Mouse (Mus musculus): ENCODE measurements around the gene A930002H24Rik. TPM values are rescaled to one million over a fixed set of nuclear protein-coding genes. Genes with fewer than 3 reads are reported as not detected.

Gene A930002H24Rik
- 1 to 10 TPM in 1 of 2 experiments, under 1 TPM in 1; 0.13 to 3.4 TPM for polyA plus RNA-seq (2012; fragmentation: generic; extraction: Trizol)

DNA sequence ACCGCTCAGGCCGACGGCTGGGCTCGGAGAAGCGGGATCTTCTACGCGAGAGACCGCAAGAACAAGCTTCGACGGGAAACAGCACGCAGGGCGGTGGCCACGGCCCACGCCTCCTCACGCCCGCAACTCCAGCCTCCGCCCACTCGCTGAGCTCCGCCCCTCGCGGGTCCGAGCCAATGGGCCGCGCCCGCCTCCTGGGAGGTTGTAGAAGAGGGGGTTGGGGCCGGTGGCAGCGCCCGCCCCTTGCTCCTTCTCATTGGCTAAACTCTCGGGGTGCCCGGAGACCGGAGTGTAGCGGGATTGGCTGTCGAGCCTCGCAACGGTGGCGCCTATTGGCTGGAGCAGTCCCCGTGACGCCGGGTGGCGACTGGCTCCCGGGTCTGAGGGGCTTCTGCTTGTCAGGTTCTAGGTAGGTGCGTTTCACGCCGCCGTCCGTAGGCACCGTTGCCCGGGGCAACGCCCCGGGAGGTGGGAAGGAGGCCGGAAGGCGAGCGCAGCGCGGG lies at the start of gene A930002H24Rik:
Gene A930002H24Rik (minus strand): TSS at position 145 of the 503 bp plus-strand sequence.

DNA sequence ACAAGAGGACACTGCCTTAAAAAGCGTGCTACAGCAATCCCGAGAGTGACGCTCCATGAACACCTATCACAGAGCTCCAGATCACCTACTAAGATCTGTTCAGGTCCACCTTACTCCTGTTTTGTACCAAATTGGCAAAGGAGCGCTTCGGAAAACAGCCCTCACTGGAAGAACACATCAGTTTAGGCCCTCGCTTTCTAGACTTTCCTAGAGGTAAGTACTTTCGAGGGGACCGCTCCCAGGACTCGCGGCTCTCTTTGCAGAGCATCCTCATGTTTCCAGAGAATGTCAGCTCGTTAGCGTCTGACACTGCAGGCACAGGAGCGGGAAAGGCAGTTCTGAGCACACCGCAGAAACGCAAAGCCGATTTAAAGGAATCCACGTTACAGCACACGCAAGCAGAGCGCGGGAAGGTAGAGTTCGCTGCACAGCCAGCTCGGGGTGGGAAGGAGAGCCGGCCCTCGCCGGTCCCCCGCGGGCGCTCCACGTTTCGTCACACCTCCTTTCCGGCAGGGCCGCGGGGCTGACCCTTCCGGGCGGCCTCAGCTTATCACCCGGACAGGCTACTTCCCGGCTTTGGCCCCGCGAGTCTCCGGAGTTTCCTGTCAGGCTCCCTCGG lies 470 bp downstream of the A930002H24Rik start, which contains the start of gene Fer:
Gene Fer (plus strand): TSS at position 51 of the 619 bp plus-strand sequence.

Other genes with a start within 250 kb of the A930002H24Rik start
- 10 to 100 TPM in 1 of 2 experiments, 1 to 10 TPM in 1; 1.4 to 13.9 TPM for gene Fer, start 729 bp downstream of the A930002H24Rik start, polyA plus RNA-seq (2012; fragmentation: generic; extraction: Trizol)